Mouse (Mus musculus) retina, embryonic 14.5 days (tissue): ENCODE data around the gene Sec14l2.
A peak's percentile ranks its signal among the peaks of the same experiment; 100 is the strongest.
"Not testable (repeated sequence)": the region's sequence is repeated elsewhere in the genome, so short reads cannot be mapped to it uniquely, and the experiment has no call there.

Source experiments
- DNase-seq: peaks from one replicate; pipeline ENCODE4 v3.0.0-alpha.2; 2015; ENCODE audit warnings: low spot score

Sec14l2 gene

DNA sequence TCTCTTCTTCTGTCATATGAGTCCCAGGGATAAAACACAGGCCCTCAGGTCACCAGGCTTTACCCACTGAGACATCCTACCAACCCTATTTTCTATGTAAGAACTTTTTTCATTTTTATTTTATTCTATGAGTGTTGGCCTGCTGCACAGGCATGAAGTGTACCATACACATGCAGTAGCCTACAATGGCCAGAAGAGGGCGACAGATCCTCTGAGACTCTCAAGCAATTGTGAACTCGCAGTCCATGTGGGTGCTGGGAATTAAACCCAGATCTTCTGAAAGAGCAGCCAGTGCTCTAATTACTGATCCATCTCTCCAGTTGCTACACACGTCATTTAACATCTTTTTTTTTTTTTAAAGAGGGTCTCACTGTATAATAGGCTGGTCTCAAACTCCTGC lies 10.2 kb upstream of the Sec14l2 start:
- DNase-seq: peak; percentile 39

DNA sequence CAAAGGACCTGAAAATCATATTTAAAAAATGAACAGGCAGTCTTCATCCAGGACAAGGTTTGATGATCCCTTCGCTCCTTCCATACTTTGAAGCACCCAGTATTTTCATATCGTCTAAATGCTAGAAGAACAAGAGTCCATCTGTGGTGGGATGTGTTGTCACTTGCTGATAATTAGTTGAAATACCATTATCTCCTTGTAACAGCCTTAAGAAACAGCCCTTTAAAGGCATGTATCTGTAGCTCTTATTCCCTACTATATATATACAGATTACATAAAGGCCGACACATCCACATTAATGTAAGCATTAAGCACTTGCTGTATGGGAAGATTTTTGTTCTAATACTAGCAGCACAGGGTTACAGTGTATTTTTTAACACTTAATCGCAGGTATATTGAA lies 5.2 kb upstream of the Sec14l2 start:
- DNase-seq: not testable (repeated sequence)

DNA sequence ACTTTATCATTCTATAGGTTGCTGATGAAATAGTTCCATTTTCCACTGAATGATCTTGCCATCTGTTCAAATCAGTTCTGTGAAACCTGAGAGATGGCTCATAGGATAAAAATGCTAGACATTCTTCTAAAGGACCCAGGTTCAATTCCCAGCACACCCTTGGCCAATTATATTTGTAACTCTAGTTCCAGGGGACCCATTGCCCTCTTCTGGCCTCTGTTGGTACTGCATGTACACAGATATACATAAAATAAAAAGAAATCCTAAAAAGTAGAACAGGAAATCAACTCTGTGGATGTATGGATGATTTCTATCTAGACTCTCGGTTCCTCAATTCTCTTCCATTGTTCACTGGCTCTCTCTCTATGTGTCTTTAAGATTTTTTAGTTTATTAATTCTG lies 3.8 kb upstream of the Sec14l2 start:
- DNase-seq: no peak

DNA sequence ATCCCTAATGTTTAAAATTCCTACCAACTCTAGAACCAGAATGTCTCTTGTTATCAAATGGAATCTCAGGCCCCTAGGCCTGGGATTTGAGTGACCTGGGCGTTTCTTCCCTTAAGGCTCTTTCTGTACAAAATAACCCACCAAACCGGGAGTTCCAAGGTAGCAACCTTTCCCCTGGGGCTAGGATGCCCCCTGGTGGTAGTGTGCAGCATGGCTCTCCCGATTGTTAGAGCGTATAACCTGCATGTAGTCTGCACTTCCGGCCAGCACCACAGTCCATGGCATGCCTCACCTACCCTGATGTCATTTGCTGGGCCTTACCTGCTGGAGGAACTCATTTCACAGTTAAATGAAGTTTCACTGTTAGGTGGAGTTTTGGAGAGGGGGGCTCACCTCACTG lies 707 bp upstream of the Sec14l2 start:
- peak; percentile 55 for DNase-seq

DNA sequence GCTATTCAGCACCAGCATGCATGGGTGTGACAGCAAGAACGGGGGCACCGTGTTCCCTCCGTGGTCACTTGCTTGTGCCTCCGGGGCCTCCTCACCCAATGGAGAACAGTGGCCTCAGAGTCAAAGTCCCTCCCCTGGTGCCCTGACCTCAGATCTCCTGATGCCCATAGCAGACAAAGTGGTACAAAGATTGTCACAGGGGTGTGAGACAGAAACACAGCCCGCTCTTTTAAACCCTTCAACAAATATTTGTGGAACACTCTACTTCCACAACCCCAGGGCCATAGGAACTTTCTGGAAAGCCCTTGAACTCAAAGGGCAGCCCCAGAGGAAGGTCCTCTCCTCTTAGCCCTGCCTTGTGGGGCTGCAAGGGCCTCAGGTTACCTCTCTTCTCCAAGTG lies 989 bp downstream of the Sec14l2 start:
- DNase-seq: no peak

DNA sequence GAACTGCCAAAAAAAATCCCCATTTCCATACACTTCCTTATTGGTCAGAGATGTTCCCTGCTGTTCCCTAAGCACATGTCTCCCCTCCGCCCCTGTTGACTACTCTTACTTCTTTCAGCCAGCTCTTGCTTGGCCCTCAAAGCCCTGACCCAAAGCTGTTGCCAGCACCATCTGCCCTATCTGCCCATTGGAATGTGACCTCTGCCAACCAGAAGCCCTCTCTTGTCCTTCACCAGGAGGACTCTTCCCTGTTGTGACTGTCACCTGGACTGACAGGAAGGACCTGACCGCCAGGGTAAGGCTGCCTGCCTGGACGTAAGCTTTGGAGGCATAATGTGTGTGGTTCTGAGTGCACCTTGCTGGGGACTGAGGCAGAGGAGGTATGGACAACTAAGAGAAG lies 1.5 kb downstream of the Sec14l2 start:
- no peak for DNase-seq

DNA sequence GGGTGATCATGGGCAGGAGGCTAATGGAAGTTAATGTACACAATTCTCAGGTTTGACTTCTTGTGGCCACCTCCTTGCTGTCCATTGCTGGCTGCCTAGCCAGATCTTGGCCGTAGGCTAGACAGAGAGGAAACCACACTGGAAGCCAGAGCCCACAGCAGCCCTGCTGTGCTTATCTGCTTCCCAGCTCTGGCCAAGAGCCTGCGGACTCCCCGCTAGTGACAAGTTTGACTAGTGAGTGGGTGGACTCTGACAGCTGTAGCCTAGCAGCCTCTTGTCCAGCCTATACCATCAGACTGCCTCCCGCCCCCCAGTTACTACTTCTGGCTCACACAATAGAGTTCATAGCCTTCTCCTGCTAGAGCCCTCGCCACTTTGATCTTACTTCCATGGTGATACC lies 3.6 kb downstream of the Sec14l2 start:
- no peak for DNase-seq

DNA sequence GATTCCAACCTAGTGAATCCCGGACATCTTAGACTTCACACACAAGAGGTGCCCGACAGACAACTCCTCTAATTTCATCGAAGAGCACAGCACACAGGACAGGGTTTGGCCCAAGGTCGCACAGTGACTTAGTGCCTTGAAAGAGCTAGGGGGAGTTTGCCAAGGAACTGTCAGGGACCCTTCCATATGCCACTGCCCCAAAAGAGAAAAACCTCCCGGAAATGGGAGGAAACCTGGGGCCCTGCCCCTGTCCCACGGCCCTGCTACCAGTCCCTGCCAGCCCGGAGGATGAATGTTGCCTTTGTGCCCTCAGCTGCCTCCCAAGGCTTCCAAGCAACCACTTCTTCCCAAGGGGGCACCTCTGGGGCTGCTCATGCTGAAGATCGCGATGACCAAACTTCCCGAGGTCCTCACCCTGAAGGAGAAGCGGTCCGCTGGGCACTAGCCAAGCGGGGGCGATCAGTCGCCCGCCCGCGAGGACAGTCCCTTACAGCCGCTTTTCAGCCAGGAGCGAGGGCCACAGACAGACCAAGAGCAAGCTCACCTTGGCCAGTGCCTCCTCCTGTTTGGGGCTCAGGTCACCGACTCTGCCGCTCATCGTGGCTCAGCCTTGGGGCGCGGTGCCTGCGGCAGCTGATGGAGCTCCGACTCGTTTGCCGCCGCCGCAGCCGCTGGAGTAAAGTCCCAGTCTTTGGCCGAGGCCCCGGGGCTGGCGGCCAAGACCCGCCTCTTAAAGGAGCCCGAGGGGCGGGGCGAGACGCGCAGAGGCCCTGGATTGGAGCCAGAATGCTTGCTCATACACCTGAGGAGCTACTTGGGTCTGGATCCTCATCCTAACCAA lies 4.9 kb downstream of the Sec14l2 start:
- peak; percentile 73 for DNase-seq

DNA sequence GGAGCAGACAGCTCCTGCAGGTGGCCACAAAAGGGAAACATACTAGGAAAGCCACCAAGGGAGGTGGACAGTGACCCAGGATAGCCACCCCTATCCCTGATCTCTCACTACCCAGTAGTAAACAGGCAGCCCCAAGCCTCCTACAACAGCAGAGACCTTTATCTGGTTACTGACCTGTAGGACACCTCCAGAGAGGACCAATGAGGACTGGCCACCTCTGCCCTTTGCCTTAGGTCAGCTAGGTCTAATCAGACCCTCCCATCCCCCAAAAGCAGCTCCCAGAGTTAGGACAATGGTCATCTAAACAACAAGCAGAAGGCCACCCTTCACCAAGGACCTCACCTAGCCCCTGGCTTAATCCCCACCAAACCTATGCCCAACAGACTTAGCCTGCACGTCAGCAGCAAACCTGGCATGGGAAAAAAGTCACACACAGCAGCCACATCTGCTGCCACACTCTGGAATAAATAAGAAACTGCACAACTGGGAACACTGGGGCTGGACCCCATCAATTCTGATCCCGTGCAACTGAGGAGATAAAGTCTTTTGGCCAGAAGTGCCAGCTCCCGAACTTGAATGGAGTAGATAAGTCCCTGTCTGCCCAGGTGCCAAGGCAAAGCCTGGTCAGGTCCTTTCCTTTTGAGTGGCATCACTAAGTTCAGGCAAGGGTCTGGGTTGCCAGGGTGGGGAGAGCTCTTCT lies 5.7 kb downstream of the Sec14l2 start:
- peak; percentile 27 for DNase-seq

DNA sequence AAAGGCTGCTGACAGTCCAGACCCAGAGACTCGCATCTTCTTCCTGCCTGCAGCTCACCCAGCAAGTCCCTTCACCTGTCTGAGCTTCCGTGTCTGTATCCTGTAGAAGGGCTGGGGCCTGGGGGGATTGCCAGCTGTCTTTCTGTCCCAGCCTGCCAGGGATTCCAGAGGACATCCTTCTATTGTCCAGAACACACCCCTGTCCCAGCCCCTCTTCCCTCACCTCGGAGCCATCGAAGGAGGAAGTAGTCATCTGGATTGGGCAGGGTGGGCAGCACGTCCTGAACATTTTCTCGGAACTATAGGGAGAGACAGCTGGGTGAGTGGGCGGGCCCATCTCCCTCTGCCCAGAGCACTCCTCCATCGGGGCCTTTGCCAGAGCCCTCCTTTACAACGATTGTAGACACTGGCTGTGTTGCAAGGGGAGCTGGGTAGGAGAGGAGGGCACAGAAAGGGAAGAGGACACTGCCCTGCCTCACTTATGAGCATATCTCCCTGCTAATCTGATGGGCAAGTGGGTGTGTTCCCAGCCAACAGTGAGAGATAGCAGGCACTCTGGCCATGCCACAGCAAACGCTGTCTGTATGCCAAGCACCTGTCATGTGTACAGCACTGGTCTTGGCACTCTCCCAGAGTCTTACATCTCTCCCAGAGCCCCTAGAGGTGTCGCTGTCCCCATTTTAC lies 6.6 kb downstream of the Sec14l2 start:
- no peak for DNase-seq

DNA sequence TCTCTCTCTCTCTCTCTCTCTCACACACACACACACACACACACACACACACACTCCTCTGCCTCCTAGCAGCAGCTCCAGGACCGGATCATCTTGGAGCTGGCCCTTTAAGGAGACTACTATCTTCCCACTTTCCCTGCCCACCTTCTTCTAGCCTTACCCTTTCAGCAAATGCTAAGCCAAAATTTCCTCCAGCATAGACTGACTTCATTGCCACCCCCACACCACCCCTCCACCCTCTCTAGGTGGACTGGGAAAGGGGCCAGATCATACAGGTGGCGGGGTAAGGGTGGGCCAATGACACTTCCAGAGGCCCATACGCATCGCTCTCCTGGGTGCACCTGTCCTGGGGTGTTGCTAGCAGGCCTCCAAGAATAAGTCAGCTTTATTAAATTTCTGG lies 7.8 kb downstream of the Sec14l2 start:
- no peak for DNase-seq

DNA sequence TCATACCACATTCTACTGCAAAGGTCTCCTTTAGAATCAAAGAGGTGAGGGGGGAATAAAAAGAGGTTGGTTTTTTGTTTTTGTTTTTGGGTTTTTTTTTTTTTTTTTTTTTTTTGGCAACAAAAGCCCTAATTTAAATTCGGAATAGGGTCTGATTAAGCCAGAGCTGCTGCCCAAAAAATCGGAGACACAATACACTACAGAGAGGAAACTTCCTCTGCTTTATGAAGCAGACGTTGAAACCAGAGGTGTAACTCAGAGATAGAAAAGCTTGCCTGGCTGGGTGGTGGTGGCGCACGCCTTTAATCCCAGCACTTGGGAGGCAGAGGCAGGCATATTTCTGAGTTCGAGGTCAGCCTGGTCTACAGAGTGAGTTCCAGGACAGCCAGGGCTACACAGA lies 8.7 kb downstream of the Sec14l2 start:
- DNase-seq: not testable (repeated sequence)

DNA sequence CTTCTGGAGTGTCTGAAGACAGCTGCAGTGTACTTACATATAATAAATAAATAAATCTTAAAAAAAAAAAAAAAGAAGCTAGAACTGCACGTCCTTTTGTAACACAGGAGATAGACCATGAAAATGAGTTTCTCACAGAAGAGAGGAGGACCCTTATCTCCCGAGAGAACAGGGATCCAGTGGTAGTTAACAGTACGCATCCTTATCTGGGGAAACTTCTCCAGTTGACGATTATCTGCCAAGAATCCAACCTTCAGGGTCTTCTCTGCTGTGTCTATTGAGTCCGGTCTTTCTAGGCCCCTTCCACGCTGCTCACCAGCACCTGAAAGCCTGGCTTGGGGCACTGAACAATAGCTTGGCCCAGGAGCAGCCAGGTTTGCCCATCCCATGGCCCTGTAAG lies 9.2 kb downstream of the Sec14l2 start:
- DNase-seq: no peak

DNA sequence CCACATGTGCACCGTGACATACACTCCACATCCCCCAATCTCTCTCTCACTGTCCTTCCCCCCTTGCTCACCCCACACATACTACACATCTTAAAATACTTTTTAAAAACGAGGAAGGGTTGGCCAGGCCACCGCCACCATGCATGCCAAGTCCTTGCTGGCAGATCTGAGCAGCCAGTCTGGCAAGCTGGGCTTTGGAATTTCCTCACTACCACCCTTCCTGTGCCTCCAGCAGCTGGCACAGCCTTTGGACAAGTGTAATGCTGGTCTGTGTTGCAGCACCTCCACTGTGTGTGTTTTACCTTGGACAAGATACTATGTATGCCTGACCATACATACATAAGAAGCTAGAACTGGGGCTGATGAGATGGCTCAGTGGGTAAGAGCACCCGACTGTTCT lies 9.7 kb downstream of the Sec14l2 start:
- DNase-seq: no peak

DNA sequence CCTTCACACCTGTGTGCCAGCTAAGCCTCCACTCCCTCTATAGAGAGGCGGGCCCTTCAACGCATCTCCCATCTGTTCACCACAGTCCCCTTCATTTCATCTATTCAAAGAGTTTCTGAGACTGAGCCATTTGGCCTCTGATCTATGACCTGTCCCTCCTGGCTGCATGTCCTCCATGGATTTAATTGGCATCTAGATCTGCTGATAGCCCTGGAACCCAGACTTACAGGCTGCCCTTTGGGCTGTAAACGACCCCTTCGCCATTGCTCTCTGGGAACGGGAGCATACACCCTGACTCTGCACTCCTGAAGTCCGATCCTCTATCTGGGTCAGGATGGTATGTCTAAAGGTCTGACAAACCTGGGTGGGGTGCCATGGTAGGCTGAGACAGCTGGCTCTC lies 10.4 kb downstream of the Sec14l2 start:
- DNase-seq: no peak

DNA sequence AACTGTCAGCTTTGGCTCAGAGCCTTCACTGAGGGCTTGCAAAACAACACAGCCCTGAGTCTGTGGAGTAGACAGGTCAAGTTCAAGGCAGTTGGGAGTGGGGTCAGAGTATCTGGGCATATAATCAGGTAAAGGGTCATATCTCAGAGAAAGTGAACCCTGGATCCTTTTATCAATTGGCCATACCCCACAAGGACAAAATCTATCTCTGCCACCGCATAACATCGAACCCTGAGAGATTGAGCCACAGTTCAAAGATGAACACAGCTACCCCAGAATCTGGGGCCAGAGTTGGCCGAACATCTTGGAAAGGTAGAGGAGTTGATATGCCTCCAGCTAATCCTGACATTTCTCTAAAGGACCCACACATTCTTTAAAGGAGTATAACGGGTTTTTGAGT lies 11.2 kb downstream of the Sec14l2 start:
- DNase-seq: no peak

DNA sequence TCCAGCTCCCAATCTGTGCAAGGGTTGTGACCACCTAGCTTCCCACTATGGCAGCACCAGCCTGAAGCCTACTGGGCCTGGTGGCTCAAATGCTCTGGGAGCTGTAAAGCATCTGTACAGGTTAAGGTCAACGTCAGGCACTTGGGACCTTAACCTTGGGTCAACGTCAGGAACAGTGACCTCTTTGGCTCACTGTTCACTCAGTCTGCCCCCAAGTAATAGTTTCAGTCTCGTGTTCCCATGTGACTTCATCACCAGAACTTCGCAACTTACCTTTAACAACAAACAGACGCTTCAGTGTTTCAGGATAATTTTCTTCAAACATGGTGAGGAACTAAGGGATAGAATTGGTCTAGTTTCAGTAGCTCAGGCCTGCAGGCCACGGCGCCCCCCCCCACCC lies 14.5 kb downstream of the Sec14l2 start:
- DNase-seq: no peak

DNA sequence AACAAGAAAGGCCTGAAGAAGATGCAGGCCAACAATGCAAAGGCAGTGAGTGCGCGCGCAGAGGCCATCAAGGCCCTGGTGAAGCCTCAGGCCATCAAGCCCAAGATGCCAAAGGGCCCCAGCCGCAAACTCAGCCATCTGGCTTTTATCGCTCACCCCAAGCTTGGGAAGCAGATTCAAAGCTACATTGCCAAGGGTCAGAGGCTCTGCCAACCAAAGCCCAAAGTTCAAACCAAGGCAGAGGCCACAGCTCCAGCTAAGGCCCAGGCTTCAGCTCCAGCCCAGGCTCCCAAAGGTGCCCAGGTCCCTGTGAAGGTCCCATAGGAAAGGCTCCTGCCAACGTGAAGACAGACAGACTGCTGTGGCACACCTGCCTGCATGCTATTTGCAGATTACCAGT lies 15.3 kb downstream of the Sec14l2 start:
- DNase-seq: not testable (repeated sequence)

DNA sequence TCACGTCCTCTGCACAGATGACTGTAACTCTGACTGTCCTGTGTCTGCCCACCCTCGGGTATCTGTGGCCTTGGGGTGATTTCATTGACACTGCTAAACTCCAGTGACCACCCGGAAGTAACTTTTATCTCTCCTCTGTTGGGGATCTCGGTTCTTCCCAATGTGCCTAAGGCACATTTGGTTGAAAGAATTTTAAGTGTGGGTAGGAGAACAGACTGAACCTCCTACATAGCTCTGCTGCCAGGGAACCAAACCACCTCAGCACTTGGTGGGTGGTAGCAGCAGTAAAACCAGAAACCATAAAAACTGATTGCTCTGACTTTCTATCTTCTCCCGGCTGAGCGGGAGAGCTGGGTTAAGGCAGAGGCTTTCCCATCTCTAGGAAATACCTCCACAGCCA lies 17.8 kb downstream of the Sec14l2 start:
- DNase-seq: no peak

DNA sequence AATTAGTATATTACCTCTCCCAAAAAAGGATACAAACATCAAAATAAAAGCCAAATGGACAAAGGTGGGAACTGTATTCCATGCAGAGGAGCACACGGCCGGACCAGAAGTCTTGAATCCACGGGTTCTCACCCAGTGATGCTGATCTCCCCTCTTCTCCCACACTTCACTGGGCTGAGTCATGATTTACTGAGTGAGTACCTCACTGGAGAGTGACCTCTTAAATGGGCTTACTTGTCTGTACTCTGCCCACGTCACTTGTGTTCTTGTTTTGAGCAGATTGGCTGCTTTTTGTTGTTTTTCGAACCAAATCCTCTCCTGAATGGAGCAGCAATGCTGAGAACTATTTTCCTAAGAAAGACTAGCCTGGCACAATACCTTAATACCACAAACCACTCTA lies 18.2 kb downstream of the Sec14l2 start:
- DNase-seq: no peak

DNA sequence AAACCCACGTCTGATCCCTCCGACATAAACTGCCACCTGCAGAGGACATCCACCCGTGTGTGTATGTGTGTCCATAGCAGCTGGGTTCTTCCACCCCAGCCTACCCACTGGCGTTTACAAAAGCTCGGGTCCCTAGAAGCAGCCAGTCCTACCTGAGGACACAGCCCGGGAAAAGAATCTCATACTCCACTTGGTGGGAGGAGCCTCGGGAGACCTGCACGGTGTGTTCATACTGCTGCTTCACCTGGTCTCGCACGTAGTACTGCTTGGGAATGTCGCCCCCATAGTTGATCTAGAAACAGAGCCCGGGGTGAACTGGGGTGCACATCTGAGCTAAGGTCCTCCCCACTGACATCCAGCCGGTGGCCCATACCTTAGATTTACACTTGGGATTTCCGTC lies 19.7 kb downstream of the Sec14l2 start:
- DNase-seq: no peak

DNA sequence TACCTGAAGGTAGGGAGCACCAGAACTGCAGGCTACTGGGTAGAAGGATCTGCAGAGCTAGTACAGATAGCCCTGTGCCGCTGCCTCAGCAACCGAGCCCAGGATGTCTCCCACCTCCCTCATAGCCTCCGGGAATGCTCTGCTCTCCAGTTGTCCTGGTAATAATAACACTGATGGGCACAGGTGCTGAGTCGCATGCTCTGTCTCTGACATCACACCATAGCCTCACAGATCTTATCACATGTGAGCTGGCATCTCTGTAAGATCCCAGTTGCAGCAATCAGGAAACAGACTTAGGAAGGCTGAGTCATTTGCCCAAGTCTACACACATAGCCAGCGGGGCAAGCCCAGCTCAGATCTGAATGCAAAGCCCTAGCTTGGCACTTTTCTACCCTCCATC lies 21.4 kb downstream of the Sec14l2 start:
- DNase-seq: no peak

DNA sequence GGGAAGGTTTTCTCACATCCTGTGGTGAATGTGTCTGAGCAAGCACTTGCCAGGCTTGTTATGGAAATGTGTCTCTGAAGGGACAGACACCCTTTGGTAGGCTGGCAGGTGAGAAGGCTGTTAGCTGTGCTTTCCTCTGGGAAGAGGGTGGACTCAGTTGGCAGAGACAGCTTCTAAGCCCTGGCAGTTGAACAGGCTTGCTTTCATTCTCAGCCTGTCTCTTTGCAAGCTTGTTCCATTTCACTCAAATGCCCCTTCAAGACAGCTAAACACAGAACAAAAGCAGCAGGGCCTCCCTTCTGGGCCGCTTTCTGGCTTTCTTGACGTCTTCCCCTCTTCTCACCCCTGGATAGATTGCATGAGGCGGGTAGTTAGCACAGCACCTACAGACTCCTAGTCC lies 23.8 kb downstream of the Sec14l2 start:
- no peak for DNase-seq
